Mouse (Mus musculus): ENCODE results near the gene Angptl7. TPM values are rescaled to one million over a fixed set of nuclear protein-coding genes. Genes with fewer than 3 reads are reported as not detected.

Gene Angptl7
- polyA plus RNA-seq, 1 experiment: 1.5 TPM

DNA sequence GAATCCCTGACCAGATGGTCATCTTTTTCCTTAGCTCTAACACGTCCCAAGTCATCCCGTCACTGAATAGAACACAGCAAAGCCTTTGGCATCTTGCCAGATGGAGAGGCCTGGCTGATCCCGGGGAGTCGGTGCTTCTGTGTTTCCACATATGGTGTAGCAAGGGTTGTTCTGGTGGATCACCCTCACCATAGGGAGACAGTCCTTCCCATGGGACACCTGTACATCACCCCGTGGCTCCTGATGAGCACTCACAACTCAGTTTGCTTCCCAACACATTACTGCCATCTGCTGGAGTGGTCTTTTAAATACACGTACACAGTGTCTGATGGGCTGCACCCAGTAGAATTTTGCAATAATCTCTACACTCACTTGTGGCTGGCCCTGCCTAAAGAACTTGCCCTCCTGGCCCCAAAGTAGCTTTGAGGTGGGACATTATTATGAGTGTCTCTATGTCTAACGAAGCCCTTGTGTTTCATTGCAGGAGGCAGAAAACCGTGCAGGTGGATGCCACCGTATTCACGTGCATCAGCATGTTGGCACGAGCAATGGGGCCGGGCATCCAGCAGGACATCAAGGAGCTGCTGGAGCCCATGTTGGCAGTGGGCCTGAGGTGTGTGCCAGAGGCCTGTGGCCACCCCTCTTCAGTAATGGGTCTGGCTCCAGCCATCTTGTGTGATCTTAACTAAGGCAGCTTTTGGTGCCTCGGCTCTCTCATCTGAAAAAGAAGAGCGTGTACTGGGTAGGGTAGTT lies 36.9 kb downstream of the Angptl7 start:
- DNase-seq: peak; percentile 22

DNA sequence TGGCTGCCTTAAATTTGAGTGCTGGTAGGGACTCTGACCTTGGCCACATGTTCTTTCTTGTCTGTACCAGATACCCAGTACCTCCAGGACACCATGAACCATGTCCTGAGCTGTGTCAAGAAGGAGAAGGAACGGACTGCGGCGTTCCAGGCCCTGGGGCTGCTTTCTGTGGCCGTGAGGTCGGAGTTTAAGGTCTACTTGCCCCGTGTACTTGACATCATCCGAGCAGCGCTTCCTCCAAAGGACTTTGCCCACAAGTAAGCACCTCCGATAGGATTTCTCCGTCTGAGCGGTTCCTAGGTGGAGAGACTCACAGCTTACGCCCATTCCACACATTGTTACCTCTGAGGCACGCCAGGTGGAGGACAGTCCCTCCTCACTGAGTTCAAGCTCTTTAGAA lies 37.5 kb downstream of the Angptl7 start:
- TF ChIP-seq POLR2A (IDR thresholded peaks at IDR 0.05; ENCODE audit: borderline replicate concordance, extremely low read depth, low read depth, low read length): no peak
- no peak for TF ChIP-seq CTCF (IDR thresholded peaks at IDR 0.05; ENCODE audit: insufficient read depth, low read length)
- Histone ChIP-seq H3K4me3 (replicated peaks; ENCODE audit: extremely low read depth, low read depth, low read length) (no peak overlapping the region), H3K4me1 (ENCODE audit: control insufficient read depth, insufficient read depth, low read length) (no peaks in the 10 kb centered on the region)
- 92% methylated on average over 13 of the region's 13 CpGs for WGBS
- no peak for DNase-seq

More for the DNA sequence above, 36.9 kb downstream of the Angptl7 start:
- H3K4me1 ChIP-seq (ENCODE audit: control insufficient read depth, insufficient read depth, low read length): no peaks in the 10 kb centered on the region
- WGBS: 72% methylated on average over 14 of the region's 14 CpGs
- no peak for TF ChIP-seq POLR2A (IDR thresholded peaks at IDR 0.05; ENCODE audit: borderline replicate concordance, extremely low read depth, low read depth, low read length)
- TF ChIP-seq CTCF (IDR thresholded peaks at IDR 0.05; ENCODE audit: insufficient read depth, low read length): no peak
- H3K4me3 ChIP-seq (replicated peaks; ENCODE audit: extremely low read depth, low read depth, low read length): no peak overlapping the region

DNA sequence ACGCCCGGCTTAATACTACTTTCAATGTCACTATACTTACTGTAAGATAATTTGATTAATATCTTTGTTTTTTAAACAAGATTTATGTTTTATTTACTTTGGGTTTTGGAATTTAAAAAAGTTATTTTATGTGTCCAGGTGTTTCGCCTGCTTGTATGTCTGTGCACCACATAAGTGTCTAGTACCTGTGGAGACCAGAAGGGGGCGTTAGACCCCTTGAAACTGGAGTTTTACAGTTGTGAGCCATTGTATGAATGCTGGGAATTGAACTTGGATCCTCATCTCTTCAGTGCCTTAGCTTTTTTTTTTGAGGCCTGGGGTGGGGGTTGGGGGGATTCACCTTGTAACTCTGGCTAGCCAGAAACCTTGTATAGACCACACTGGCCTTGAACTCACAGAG lies 38.5 kb downstream of the Angptl7 start:
- 87% methylated on average over 4 of the region's 4 CpGs for WGBS
- TF ChIP-seq CTCF (IDR thresholded peaks at IDR 0.05; ENCODE audit: insufficient read depth, low read length): no peak
- no peak for TF ChIP-seq POLR2A (IDR thresholded peaks at IDR 0.05; ENCODE audit: borderline replicate concordance, extremely low read depth, low read depth, low read length)

DNA sequence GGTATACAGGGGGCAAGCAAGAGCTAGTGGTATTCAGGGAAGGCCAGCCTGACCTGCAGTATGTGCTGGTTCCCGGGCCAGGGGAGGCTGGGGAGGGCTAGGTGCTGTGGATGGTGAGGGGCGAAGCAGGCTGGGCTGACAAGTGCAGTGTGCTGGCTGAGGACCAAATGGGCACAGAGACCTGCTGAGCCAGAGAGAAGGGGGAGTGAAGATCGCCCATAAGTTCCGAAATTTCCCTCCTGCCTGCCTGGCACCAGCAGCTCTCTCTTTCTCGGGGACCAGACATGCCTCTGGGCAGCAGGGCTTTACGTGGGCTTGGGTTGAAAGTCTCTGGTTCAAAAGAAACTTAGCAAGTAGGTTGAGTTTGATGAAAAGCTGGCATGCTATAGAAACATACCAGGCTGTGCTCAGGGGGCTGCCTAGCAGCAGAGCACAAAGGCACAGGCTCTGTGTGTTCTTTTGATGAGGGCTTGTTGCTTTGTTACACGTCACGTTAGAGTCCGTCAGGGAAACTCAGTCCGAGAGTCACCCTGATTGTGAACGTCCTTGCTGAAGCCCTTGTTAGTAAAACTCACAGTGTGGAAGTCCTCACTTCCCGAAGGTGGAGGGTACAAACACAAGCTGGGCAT lies 39.5 kb downstream of the Angptl7 start:
- 90% methylated on average over 12 of the region's 12 CpGs for WGBS
- TF ChIP-seq POLR2A (IDR thresholded peaks at IDR 0.05; ENCODE audit: borderline replicate concordance, extremely low read depth, low read depth, low read length) (no peak), CTCF (IDR thresholded peaks at IDR 0.05; ENCODE audit: insufficient read depth, low read length) (no peak)
- DNase-seq: no peak

More for the DNA sequence above, 38.5 kb downstream of the Angptl7 start:
- no peak for DNase-seq
- Histone ChIP-seq H3K4me1 (ENCODE audit: control insufficient read depth, insufficient read depth, low read length) (no peaks in the 10 kb centered on the region), H3K4me3 (replicated peaks; ENCODE audit: extremely low read depth, low read depth, low read length) (no peak overlapping the region)

DNA sequence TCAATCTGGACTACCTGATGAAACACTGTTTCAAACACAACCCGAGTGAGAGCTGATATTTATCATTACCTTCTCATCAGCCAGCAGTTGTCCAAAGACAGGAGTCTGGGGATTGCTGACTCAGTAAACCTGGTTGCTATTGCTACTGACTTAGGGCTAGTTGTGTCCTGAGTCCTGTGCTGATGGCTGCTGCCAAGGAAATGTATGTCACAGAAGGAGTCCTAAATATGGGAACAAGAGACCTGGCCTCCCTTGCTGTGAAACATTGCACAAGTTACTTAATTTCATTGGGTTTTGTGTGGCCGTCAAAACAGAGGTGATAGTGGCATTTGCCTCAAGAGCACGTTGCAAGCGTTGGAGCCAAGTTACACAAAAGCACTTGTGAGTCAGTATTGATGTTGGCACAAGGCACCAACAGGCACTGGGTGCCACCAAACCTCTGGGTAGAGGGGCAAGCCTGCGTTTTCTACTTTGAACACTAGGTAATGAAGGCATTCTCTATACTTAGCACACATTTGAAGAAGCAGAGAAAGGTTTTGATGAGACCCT lies 44.7 kb downstream of the Angptl7 start:
- DNase-seq: no peak
- no peaks in the 10 kb centered on the region for H3K4me1 ChIP-seq (ENCODE audit: control insufficient read depth, insufficient read depth, low read length)
- no peak for TF ChIP-seq POLR2A (IDR thresholded peaks at IDR 0.05; ENCODE audit: borderline replicate concordance, extremely low read depth, low read depth, low read length)
- no peak overlapping the region for H3K4me3 ChIP-seq (replicated peaks; ENCODE audit: extremely low read depth, low read depth, low read length)
- 72% methylated on average over 5 of the region's 5 CpGs for WGBS

More for the DNA sequence above, 39.5 kb downstream of the Angptl7 start:
- Histone ChIP-seq H3K4me3 (replicated peaks; ENCODE audit: extremely low read depth, low read depth, low read length) (no peak overlapping the region), H3K4me1 (ENCODE audit: control insufficient read depth, insufficient read depth, low read length) (no peaks in the 10 kb centered on the region)

DNA sequence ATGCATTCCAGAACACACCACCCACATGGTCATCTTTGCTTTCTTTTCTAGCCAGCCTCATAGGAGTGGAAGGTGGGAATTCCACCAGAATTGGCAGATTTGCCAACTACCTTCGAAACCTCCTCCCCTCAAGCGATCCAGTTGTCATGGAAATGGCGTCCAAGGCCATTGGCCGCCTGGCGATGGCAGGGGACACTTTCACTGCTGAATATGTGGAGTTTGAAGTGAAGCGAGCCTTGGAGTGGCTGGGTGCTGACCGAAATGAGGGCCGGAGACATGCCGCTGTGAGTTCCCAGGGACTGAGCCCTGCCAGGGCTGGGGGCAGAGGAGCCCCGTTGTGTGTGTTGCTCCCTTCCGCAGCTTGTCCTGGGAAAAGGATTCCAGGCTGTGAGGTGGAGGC lies 46.6 kb downstream of the Angptl7 start:
- H3K4me3 ChIP-seq (replicated peaks; ENCODE audit: extremely low read depth, low read depth, low read length): no peak overlapping the region
- TF ChIP-seq CTCF (IDR thresholded peaks at IDR 0.05; ENCODE audit: insufficient read depth, low read length) (no peak), POLR2A (IDR thresholded peaks at IDR 0.05; ENCODE audit: borderline replicate concordance, extremely low read depth, low read depth, low read length) (no peak)
- DNase-seq: no peak
- WGBS: 95% methylated on average over 11 of the region's 11 CpGs
- H3K4me1 ChIP-seq (ENCODE audit: control insufficient read depth, insufficient read depth, low read length): peaks cover 6% of the 10 kb centered on the region

DNA sequence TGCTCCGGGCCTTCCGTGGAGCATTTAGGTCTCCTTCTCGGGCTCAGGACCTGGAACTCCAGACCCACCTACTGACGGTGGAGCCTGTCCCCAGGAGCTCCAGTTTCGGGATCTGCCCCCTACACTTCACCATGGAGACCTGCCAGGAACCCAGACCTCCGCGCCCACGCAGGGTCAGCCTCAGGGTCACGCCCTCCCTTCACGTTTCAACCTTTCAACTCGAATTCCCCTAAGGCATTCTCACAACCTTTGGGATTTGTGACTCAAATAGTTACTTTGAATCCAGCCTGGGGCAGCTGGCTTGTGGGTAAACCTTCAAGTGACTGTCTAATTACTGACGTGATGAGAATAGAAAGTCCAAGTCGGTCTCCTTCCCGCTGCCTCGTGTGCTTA lies 51.4 kb downstream of the Angptl7 start:
- TF ChIP-seq CTCF (IDR thresholded peaks at IDR 0.05; ENCODE audit: insufficient read depth, low read length): no peak
- TF ChIP-seq POLR2A (IDR thresholded peaks at IDR 0.05; ENCODE audit: borderline replicate concordance, extremely low read depth, low read depth, low read length): no peak
- Histone ChIP-seq H3K4me1 (ENCODE audit: control insufficient read depth, insufficient read depth, low read length) (peaks cover 9% of the 10 kb centered on the region), H3K4me3 (replicated peaks; ENCODE audit: extremely low read depth, low read depth, low read length) (peak overlapping the region; percentile 73)
- under 1% methylated on average over 15 of the region's 15 CpGs for WGBS
- DNase-seq: no peak

DNA sequence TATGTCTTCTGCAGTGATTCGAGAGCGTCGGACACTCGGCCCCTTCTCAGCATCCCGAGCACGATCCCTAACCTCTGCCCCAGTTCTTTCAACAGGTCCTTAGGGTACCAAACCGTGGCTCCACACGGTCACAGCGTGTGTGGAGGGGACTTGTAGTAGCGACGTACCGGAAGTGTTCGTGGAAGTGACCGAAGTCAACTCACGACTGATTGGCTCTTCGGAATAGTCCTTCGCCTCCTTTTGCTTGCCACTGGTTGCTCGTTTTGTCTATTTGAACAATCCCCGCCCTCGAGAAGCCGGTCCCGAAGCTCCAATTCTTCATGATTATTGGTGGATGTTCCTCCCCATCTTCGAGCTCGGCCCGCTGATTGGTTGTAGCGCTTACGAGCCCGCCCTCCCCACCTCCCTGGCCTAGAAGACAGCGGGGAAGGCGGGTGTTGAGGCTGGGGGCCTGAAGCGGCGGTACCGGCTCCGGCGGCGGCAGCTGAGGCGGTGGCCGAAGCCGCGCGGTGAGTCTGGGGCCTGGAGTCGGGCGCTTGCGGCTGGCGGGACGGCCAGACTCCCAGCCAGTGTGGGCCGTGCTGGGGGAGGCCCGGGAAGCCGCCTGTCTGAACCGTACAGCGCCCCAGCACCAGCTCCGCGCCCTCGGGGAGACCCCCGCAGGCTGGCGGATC lies 51.9 kb downstream of the Angptl7 start, which contains the start of gene Mtor:
Gene Mtor, plus strand, starts transcription at position 433 of the 674 bp plus-strand sequence.
- Histone ChIP-seq H3K4me3 (replicated peaks; ENCODE audit: extremely low read depth, low read depth, low read length) (peak within 1 kb of the TSS; percentile 73), H3K4me1 (ENCODE audit: control insufficient read depth, insufficient read depth, low read length) (peaks cover 10% of the 10 kb centered on the region)
- peak; percentile 90 for DNase-seq
- under 1% methylated on average over 56 of the region's 56 CpGs for WGBS
- TF ChIP-seq POLR2A (IDR thresholded peaks at IDR 0.05; ENCODE audit: borderline replicate concordance, extremely low read depth, low read depth, low read length) (peak; percentile 59; the same call in 1 of the 2 replicates), CTCF (IDR thresholded peaks at IDR 0.05; ENCODE audit: insufficient read depth, low read length) (no peak)

Other genes starting within 250 kb of the Angptl7 start
- gene Disp3, start 212.5 kb downstream of the Angptl7 start, polyA plus RNA-seq (2012; rRNA removed): 0.03 TPM in 1 of 2 replicates, not detected in the other
- 13.6 and 18.0 TPM in 2 replicates for gene Ubiad1, start 55.7 kb downstream of the Angptl7 start, polyA plus RNA-seq (2012; rRNA removed)
- 17.3 and 20.2 TPM in 2 replicates for gene Mtor, start 51.8 kb downstream of the Angptl7 start, polyA plus RNA-seq (2012; rRNA removed)
- 26.5 and 33.4 TPM in 2 replicates for gene Exosc10, start 58.0 kb upstream of the Angptl7 start, polyA plus RNA-seq (2012; rRNA removed)
- gene Srm, start 91.0 kb upstream of the Angptl7 start, polyA plus RNA-seq (2012; rRNA removed): 35.5 and 37.1 TPM in 2 replicates
- gene Masp2, start 102.1 kb upstream of the Angptl7 start, polyA plus RNA-seq (2012; rRNA removed): 0.28 and 1.9 TPM in 2 replicates
- gene Tardbp, start 126.6 kb upstream of the Angptl7 start, polyA plus RNA-seq (2012; rRNA removed): 56.4 and 112 TPM in 2 replicates
- gene Gm572, start 142.9 kb upstream of the Angptl7 start, polyA plus RNA-seq (2012; rRNA removed): 0.13 TPM in 1 of 2 replicates, not detected in the other

All from lung, adult 2 months (tissue).